Mouse (Mus musculus): Measurements from ENCODE around the gene Herc2. TPM values are rescaled to one million over a fixed set of nuclear protein-coding genes. Genes with fewer than 3 reads are reported as not detected.

Gene Herc2
- total and polyA plus RNA-seq, 3 experiments: 14.6 to 41.0 (median 34.8) TPM

DNA sequence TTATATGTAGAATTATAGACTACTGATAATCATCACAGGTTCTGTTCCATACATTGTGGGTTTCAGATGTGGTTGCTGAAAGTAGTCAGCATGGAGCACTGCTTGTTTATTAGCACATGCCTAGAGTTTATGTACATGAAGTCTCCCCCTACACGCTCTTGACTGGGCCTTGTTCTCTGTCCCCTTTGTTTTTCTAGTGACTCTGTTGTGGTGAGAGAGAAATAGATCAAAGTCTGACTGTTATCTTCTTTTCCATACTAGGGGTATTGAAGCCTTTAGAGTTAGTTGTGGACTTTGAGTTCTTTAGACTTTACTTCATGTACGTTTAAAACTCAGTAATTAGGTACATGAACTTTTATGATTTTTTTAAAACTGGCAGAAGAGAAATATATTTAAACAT is 33.0 kb downstream of the Herc2 start:
- Histone ChIP-seq H3K79me2 (replicated peaks; ENCODE audit: control insufficient read depth, insufficient read depth, low read length) (no peaks in the 10 kb centered on the region), H3K9ac (ENCODE audit: low read depth, low read length) (no peak overlapping the region), H3K4me3 (no peak overlapping the region), H3K4me1 (ENCODE audit: control insufficient read depth, insufficient read depth, low read length) (no peaks in the 10 kb centered on the region), H3K36me3 (ENCODE audit: control insufficient read depth, insufficient read depth, low read length) (no peaks in the 10 kb centered on the region), H3K27me3 (ENCODE audit: control insufficient read depth, insufficient read depth, low read length) (no peaks in the 10 kb centered on the region), H3K27ac (no peak overlapping the region)
- intact Hi-C loops (cut with DNase I): no loop called here
- DNase-seq: no peak
- WGBS: 83% methylated on average over 2 of the region's 2 CpGs
- TF ChIP-seq EP300 (IDR thresholded peaks at IDR 0.05; ENCODE audit: insufficient read depth, low read depth, low read length) (no peak), CTCF (IDR thresholded peaks at IDR 0.05) (no peak), POLR2A (IDR thresholded peaks at IDR 0.05; ENCODE audit: insufficient read depth, low read depth, low read length) (no peak)

- Histone ChIP-seq H3K79me2 (replicated peaks; ENCODE audit: control insufficient read depth, insufficient read depth, low read length) (no peaks in the 10 kb centered on the region), H3K4me1 (ENCODE audit: control insufficient read depth, insufficient read depth, low read length) (no peaks in the 10 kb centered on the region), H3K36me3 (ENCODE audit: control insufficient read depth, insufficient read depth, low read length) (peaks cover 9% of the 10 kb centered on the region), H3K27me3 (ENCODE audit: control insufficient read depth, insufficient read depth, low read length) (no peaks in the 10 kb centered on the region), H3K4me3 (no peak overlapping the region), H3K27ac (no peak overlapping the region), H3K9ac (ENCODE audit: low read depth, low read length) (no peak overlapping the region)
- intact Hi-C loops (cut with DNase I): no loop called here
- no peak for TF ChIP-seq CTCF (IDR thresholded peaks at IDR 0.05)
- no peak for TF ChIP-seq EP300 (IDR thresholded peaks at IDR 0.05; ENCODE audit: insufficient read depth, low read depth, low read length)
- no peak for TF ChIP-seq POLR2A (IDR thresholded peaks at IDR 0.05; ENCODE audit: insufficient read depth, low read depth, low read length)
- 66% methylated on average over 3 of the region's 3 CpGs for WGBS
- DNase-seq: no peak
Measured at GRCm38 (mm10) chr7:56089097-56089496, 39.1 kb downstream of the Herc2 start.

DNA sequence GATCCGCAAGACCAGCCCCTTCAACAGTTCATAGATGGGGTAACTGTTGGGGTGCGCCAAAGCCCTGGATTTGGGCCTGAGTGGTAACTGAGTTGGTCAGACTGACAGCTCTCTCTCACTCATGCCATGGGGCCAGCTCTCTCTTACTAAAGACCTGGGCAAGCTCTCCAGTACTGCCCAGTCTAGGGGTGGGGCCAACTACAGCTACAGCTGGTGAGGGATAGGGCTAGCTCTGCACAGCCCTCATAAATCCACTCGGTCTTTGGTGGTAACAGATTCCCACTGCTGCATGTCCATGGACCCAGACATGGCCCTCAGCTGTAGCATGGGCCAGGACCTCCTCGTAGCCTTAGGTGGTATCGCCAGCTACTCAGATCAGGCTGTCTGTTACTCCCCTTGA is 41.4 kb downstream of the Herc2 start:
- no peak overlapping the region for H3K27ac ChIP-seq
- H3K9ac ChIP-seq (ENCODE audit: low read depth, low read length): no peak overlapping the region
- H3K4me3 ChIP-seq: no peak overlapping the region
- no peaks in the 10 kb centered on the region for H3K27me3 ChIP-seq (ENCODE audit: control insufficient read depth, insufficient read depth, low read length)
- TF ChIP-seq POLR2A (IDR thresholded peaks at IDR 0.05; ENCODE audit: insufficient read depth, low read depth, low read length): no peak
- no peak for TF ChIP-seq EP300 (IDR thresholded peaks at IDR 0.05; ENCODE audit: insufficient read depth, low read depth, low read length)
- TF ChIP-seq CTCF (IDR thresholded peaks at IDR 0.05): no peak
- intact Hi-C loops (cut with DNase I): no loop called here
- no peak for DNase-seq
- no peaks in the 10 kb centered on the region for H3K4me1 ChIP-seq (ENCODE audit: control insufficient read depth, insufficient read depth, low read length)
- 96% methylated on average over 5 of the region's 5 CpGs for WGBS
- peaks cover 9% of the 10 kb centered on the region for H3K36me3 ChIP-seq (ENCODE audit: control insufficient read depth, insufficient read depth, low read length)
- no peaks in the 10 kb centered on the region for H3K79me2 ChIP-seq (replicated peaks; ENCODE audit: control insufficient read depth, insufficient read depth, low read length)

DNA sequence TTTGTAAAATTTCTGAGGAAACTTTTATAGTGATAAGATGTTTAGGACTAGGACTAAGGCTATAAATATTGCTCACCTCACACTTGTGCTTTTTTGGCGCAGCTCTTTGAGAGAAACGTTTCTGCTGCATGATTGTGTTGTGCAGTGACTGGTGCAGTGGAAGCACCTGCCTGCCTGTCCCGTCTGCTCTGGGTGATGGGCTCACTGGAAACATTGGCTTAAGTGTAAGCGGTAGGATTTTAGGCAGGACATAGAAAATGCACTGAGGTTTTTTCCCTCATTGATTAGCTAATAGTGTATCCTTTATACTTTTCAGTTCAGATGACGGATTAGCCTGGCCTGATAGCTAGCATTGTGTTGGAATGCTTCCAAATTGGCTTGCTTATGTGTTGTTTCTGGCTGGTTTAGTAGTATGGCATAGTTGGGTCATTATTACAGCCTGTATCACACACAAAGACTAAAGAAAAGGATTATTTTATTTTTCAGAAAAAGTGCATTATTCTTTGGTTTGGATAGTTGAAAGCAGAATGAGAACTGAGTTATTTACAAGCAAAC is 52.4 kb downstream of the Herc2 start:
- Histone ChIP-seq H3K4me3 (no peak overlapping the region), H3K27ac (no peak overlapping the region), H3K79me2 (replicated peaks; ENCODE audit: control insufficient read depth, insufficient read depth, low read length) (no peaks in the 10 kb centered on the region), H3K36me3 (ENCODE audit: control insufficient read depth, insufficient read depth, low read length) (no peaks in the 10 kb centered on the region; the same call in 1 of the 2 replicates), H3K4me1 (ENCODE audit: control insufficient read depth, insufficient read depth, low read length) (no peaks in the 10 kb centered on the region), H3K9ac (ENCODE audit: low read depth, low read length) (no peak overlapping the region), H3K27me3 (ENCODE audit: control insufficient read depth, insufficient read depth, low read length) (no peaks in the 10 kb centered on the region)
- WGBS: 57% methylated on average over 5 of the region's 5 CpGs
- DNase-seq: no peak
- intact Hi-C loops (cut with DNase I): no loop called here
- TF ChIP-seq EP300 (IDR thresholded peaks at IDR 0.05; ENCODE audit: insufficient read depth, low read depth, low read length) (no peak), POLR2A (IDR thresholded peaks at IDR 0.05; ENCODE audit: insufficient read depth, low read depth, low read length) (no peak), CTCF (IDR thresholded peaks at IDR 0.05) (no peak)

DNA sequence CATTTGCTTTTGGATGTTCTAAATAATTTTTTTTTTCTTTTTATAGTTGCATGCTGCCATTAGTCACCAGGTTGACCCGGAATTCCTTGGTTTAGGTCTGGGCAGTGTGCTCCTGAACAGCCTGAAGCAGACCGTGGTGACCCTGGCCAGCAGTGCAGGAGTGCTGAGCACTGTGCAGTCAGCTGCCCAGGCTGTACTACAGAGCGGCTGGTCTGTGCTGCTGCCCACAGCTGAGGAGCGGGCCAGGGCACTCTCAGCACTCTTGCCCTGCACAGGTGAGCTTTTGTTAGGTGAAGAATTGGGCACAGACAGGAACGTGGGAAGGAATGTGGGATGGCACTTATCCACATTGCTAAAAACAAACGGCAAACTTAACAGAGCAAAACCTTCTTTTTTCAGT is 63.0 kb downstream of the Herc2 start:
- intact Hi-C loops (cut with DNase I): no loop called here
- Histone ChIP-seq H3K9ac (ENCODE audit: low read depth, low read length) (no peak overlapping the region), H3K27ac (no peak overlapping the region), H3K79me2 (replicated peaks; ENCODE audit: control insufficient read depth, insufficient read depth, low read length) (no peaks in the 10 kb centered on the region; the same call in 1 of the 2 replicates), H3K4me1 (ENCODE audit: control insufficient read depth, insufficient read depth, low read length) (no peaks in the 10 kb centered on the region), H3K27me3 (ENCODE audit: control insufficient read depth, insufficient read depth, low read length) (no peaks in the 10 kb centered on the region), H3K4me3 (no peak overlapping the region), H3K36me3 (ENCODE audit: control insufficient read depth, insufficient read depth, low read length) (peaks cover 8% of the 10 kb centered on the region)
- 94% methylated on average over 6 of the region's 6 CpGs for WGBS
- TF ChIP-seq CTCF (IDR thresholded peaks at IDR 0.05): no peak
- TF ChIP-seq EP300 (IDR thresholded peaks at IDR 0.05; ENCODE audit: insufficient read depth, low read depth, low read length): no peak
- TF ChIP-seq POLR2A (IDR thresholded peaks at IDR 0.05; ENCODE audit: insufficient read depth, low read depth, low read length): no peak
- DNase-seq: no peak

GRCm38 (mm10) chr7:56114148-56114547 is 64.2 kb downstream of the Herc2 start:
- no peak overlapping the region for H3K4me3 ChIP-seq
- no peak overlapping the region for H3K9ac ChIP-seq (ENCODE audit: low read depth, low read length)
- no peak for DNase-seq
- peaks cover 8% of the 10 kb centered on the region for H3K36me3 ChIP-seq (ENCODE audit: control insufficient read depth, insufficient read depth, low read length)
- intact Hi-C loops (cut with DNase I): no loop called here
- H3K79me2 ChIP-seq (replicated peaks; ENCODE audit: control insufficient read depth, insufficient read depth, low read length): no peaks in the 10 kb centered on the region; the same call in 1 of the 2 replicates
- TF ChIP-seq EP300 (IDR thresholded peaks at IDR 0.05; ENCODE audit: insufficient read depth, low read depth, low read length): no peak
- TF ChIP-seq CTCF (IDR thresholded peaks at IDR 0.05): no peak
- TF ChIP-seq POLR2A (IDR thresholded peaks at IDR 0.05; ENCODE audit: insufficient read depth, low read depth, low read length): no peak
- WGBS: 6% methylated on average over 1 of the region's 1 CpGs
- H3K4me1 ChIP-seq (ENCODE audit: control insufficient read depth, insufficient read depth, low read length): no peaks in the 10 kb centered on the region
- no peaks in the 10 kb centered on the region for H3K27me3 ChIP-seq (ENCODE audit: control insufficient read depth, insufficient read depth, low read length)
- no peak overlapping the region for H3K27ac ChIP-seq

Data from heart, adult 2 months (tissue).